Mouse (Mus musculus) mesoderm, embryonic 11.5 days (tissue): ENCODE measurements at regions not wholly inside any gene's neighbourhood (a gene's known extent, or its start where the extent isn't known, plus 50 kb on each side); places are given as distances from the start of the nearest gene placed in this dataset.

Experiments
- DNase-seq: peaks from one replicate; pipeline ENCODE4 v3.0.0-alpha.2; 2012; ENCODE audit warnings: low read depth, low spot score

GRCm38 (mm10) chr9:62220451-62220850, 61.6 kb downstream of the Spesp1 start:
- no peak for DNase-seq

- DNase-seq: no peak
Observed at GRCm38 (mm10) chr9:62215151-62215859, 66.7 kb downstream of the Spesp1 start.

GRCm38 (mm10) chr9:62214546-62214945, 67.5 kb downstream of the Spesp1 start:
- DNase-seq: no peak

- no peak for DNase-seq
Observed at GRCm38 (mm10) chr9:62212615-62213014, 69.4 kb downstream of the Spesp1 start.

- no peak for DNase-seq
Observed at GRCm38 (mm10) chr9:62210815-62211214, 71.2 kb downstream of the Spesp1 start.

GRCm38 (mm10) chr9:62208436-62208835, 73.6 kb downstream of the Spesp1 start:
- peak; percentile 41 for DNase-seq

- no peak for DNase-seq
Observed at GRCm38 (mm10) chr9:62205264-62205663, 76.7 kb downstream of the Spesp1 start.

- no peak for DNase-seq
Observed at GRCm38 (mm10) chr9:62203556-62203955, 78.5 kb downstream of the Spesp1 start.

- no peak for DNase-seq
Observed at GRCm38 (mm10) chr9:62202331-62202730, 79.7 kb downstream of the Spesp1 start.

GRCm38 (mm10) chr9:62197486-62197885, 75.0 kb upstream of the Glce start:
- DNase-seq: no peak

GRCm38 (mm10) chr9:62192424-62192892, 70.0 kb upstream of the Glce start:
- no peak for DNase-seq

- DNase-seq: no peak
Observed at GRCm38 (mm10) chr9:62190474-62190873, 68.0 kb upstream of the Glce start.

GRCm38 (mm10) chr9:62188835-62189234, 66.4 kb upstream of the Glce start:
- DNase-seq: peak; percentile 24

GRCm38 (mm10) chr9:62188379-62188778, 65.9 kb upstream of the Glce start:
- no peak for DNase-seq

GRCm38 (mm10) chr9:62186886-62187285, 64.4 kb upstream of the Glce start:
- DNase-seq: no peak

GRCm38 (mm10) chr9:62185516-62186280, 63.2 kb upstream of the Glce start:
- DNase-seq: no peak

GRCm38 (mm10) chr9:62181182-62181830, 58.9 kb upstream of the Glce start:
- no peak for DNase-seq

- DNase-seq: peak; percentile 42
Observed at GRCm38 (mm10) chr9:62180456-62181181, 58.2 kb upstream of the Glce start.

- DNase-seq: no peak
Observed at GRCm38 (mm10) chr9:62174651-62175050, 52.2 kb upstream of the Glce start.
